Mouse (Mus musculus) MEL (cell line): ENCODE measurements around the gene Nectin4. TPM values are rescaled to one million over a fixed set of nuclear protein-coding genes. Genes with fewer than 3 reads are reported as not detected.

Experiments
- DNase-seq: peaks from one replicate; pipeline ENCODE4 v3.0.0; 2011; ENCODE audit warnings: low read depth, low spot score
- H3K27ac ChIP-seq: 2 replicates; pipeline ENCODE4 v1.5.1; 2012; ENCODE audit warnings: low read depth, mild to moderate bottlenecking, control low read depth, low read length, moderate library complexity; ENCODE audit not compliant: control insufficient read depth
- H3K27me3 ChIP-seq, 2 experiments: fragments of 150-350 bp in 1 of 2; sonication (generic) in 1 of 2; 2 replicates each; pipeline ENCODE4 v1.6.1; 2012; ENCODE audit warnings: low read length in 2 of 2, mild to moderate bottlenecking in 2 of 2, improper control_type of control experiment in 1 of 2, moderate library complexity in 1 of 2; ENCODE audit not compliant: insufficient read depth in 2 of 2, control insufficient read depth in 1 of 2
- H3K36me3 ChIP-seq, 2 experiments: 2 replicates each; pipeline ENCODE4 v1.6.1; 2012 to 2014; ENCODE audit warnings: low read length in 2 of 2, improper control_type of control experiment in 1 of 2, inconsistent platforms in 1 of 2, mild to moderate bottlenecking in 1 of 2; ENCODE audit not compliant: insufficient read depth in 2 of 2, control insufficient read depth in 1 of 2
- H3K4me1 ChIP-seq, 2 experiments: fragments of 150-350 bp in 1 of 2; sonication (generic) in 1 of 2; 2 replicates each; pipeline ENCODE4 v1.6.1; 2012; ENCODE audit warnings: low read length in 2 of 2, improper control_type of control experiment in 1 of 2, mild to moderate bottlenecking in 1 of 2; ENCODE audit not compliant: insufficient read depth in 2 of 2, control insufficient read depth in 1 of 2
- H3K4me3 ChIP-seq, 2 experiments: fragments of 150-350 bp in 1 of 2; sonication (generic) in 1 of 2; 2 replicates each; pipeline ENCODE4 v1.5.1; 2012; ENCODE audit warnings: low read depth in 2 of 2, low read length in 2 of 2, mild to moderate bottlenecking in 2 of 2, moderate library complexity in 2 of 2, control low read depth in 1 of 2, improper control_type of control experiment in 1 of 2; ENCODE audit not compliant: control insufficient read depth in 1 of 2, insufficient read depth in 1 of 2
- H3K79me2 ChIP-seq: 2 replicates; pipeline ENCODE4 v1.6.1; 2012; ENCODE audit warnings: mild to moderate bottlenecking, low read length, moderate library complexity; ENCODE audit not compliant: control insufficient read depth, poor library complexity, insufficient read depth
- H3K9ac ChIP-seq: 2 replicates; pipeline ENCODE4 v1.6.1; 2012; ENCODE audit warnings: low read depth, mild to moderate bottlenecking, control low read depth, low read length, moderate library complexity; ENCODE audit not compliant: control insufficient read depth, poor library complexity, severe bottlenecking
- H3K9me3 ChIP-seq: fragments of 150-350 bp; sonication (generic); replicated peaks from 2 replicates; pipeline ENCODE4 v1.6.1; 2012; ENCODE audit warnings: mild to moderate bottlenecking, low read length, improper control_type of control experiment, moderate library complexity; ENCODE audit not compliant: insufficient read depth
- CHD1 ChIP-seq: IDR thresholded peaks from 2 replicates; pipeline ENCODE4 v1.6.1; 2012; ENCODE audit warnings: low read depth, mild to moderate bottlenecking, inconsistent platforms, low read length, improper control_type of control experiment
- E2F4 ChIP-seq: IDR thresholded peaks from 2 replicates; pipeline ENCODE4 v1.6.1; 2011; ENCODE audit warnings: low read depth, low read length, improper control_type of control experiment, borderline replicate concordance
- EP300 ChIP-seq, 2 experiments: IDR thresholded peaks; 2 replicates each; pipeline ENCODE4 v1.6.1; 2011; ENCODE audit warnings: improper control_type of control experiment in 2 of 2, low read length in 2 of 2, low read depth in 1 of 2, mild to moderate bottlenecking in 1 of 2
- GABPA ChIP-seq: IDR thresholded peaks from 2 replicates; pipeline ENCODE4 v1.6.1; 2012; ENCODE audit warnings: low read depth, mild to moderate bottlenecking, inconsistent platforms, low read length, improper control_type of control experiment, moderate library complexity
- GATA1 ChIP-seq: IDR thresholded peaks from 2 replicates; pipeline ENCODE4 v1.6.1; 2011; ENCODE audit warnings: low read depth, low read length, improper control_type of control experiment
- JUND ChIP-seq: IDR thresholded peaks from 2 replicates; pipeline ENCODE4 v1.6.1; 2011; ENCODE audit warnings: low read depth, mild to moderate bottlenecking, improper control_type of control experiment, low read length
- KAT2A ChIP-seq: conservative IDR thresholded peaks from 2 replicates; pipeline ENCODE4 v1.6.1; 2012; ENCODE audit warnings: low read depth, low read length, improper control_type of control experiment, inconsistent platforms
- MAZ ChIP-seq: IDR thresholded peaks from 2 replicates; pipeline ENCODE4 v1.6.1; 2012; ENCODE audit warnings: low read depth, mild to moderate bottlenecking, inconsistent platforms, low read length, improper control_type of control experiment
- MEF2A ChIP-seq: IDR thresholded peaks from 2 replicates; pipeline ENCODE4 v1.6.1; 2014; ENCODE audit warnings: low read depth, mild to moderate bottlenecking, inconsistent platforms, low read length, improper control_type of control experiment; ENCODE audit not compliant: poor library complexity, insufficient replicate concordance, severe bottlenecking; ENCODE audit errors: extremely low read depth
- MXI1 ChIP-seq: IDR thresholded peaks from 2 replicates; pipeline ENCODE4 v1.6.1; 2011; ENCODE audit warnings: mild to moderate bottlenecking, low read depth, low read length, improper control_type of control experiment
- MYB ChIP-seq: IDR thresholded peaks from 2 replicates; pipeline ENCODE4 v1.6.1; 2011; ENCODE audit warnings: mild to moderate bottlenecking, low read depth, low read length, improper control_type of control experiment
- POLR2A ChIP-seq, 2 experiments: IDR thresholded peaks; 2 replicates each; pipeline ENCODE4 v1.6.1; 2011 to 2012; ENCODE audit warnings: low read length in 2 of 2, mild to moderate bottlenecking in 2 of 2, control low read depth in 1 of 2, improper control_type of control experiment in 1 of 2, low read depth in 1 of 2, moderate library complexity in 1 of 2; ENCODE audit not compliant: control insufficient read depth in 1 of 2, insufficient read depth in 1 of 2, poor library complexity in 1 of 2
- POLR2AphosphoS5 ChIP-seq: IDR thresholded peaks from 2 replicates; pipeline ENCODE4 v1.6.1; 2012; ENCODE audit warnings: low read depth, borderline replicate concordance, mild to moderate bottlenecking, inconsistent platforms, low read length, moderate library complexity, mixed read lengths
- SIN3A ChIP-seq: IDR thresholded peaks from 2 replicates; pipeline ENCODE4 v1.6.1; 2012; ENCODE audit warnings: low read length, improper control_type of control experiment, inconsistent platforms
- TAL1 ChIP-seq: IDR thresholded peaks from 2 replicates; pipeline ENCODE4 v1.6.1; 2012; ENCODE audit warnings: mild to moderate bottlenecking, inconsistent platforms, low read length, moderate library complexity, mixed read lengths
- UBTF ChIP-seq: IDR thresholded peaks from 2 replicates; pipeline ENCODE4 v1.6.1; 2012; ENCODE audit warnings: low read depth, mild to moderate bottlenecking, inconsistent platforms, low read length, improper control_type of control experiment, moderate library complexity, borderline replicate concordance; ENCODE audit not compliant: insufficient read depth
- ZC3H11A ChIP-seq: IDR thresholded peaks from 2 replicates; pipeline ENCODE4 v1.6.1; 2012; ENCODE audit warnings: low read depth, mild to moderate bottlenecking, inconsistent platforms, low read length, improper control_type of control experiment
- ZNF384 ChIP-seq: IDR thresholded peaks from 2 replicates; pipeline ENCODE4 v1.6.1; 2012; ENCODE audit warnings: low read depth, mild to moderate bottlenecking, inconsistent platforms, low read length, improper control_type of control experiment
- polyA plus RNA-seq, 2 experiments: library from polyadenylated mRNA; stranded (reverse) in 1 of 2; unstranded in 1 of 2; fragments of >175 nt in 1 of 2; fragments of >200 nt in 1 of 2; gene quantifications; 2 replicates each; pipeline versions ENCODE4 v1.2.1 to v1.2.4; 2012; ENCODE audit warnings: low replicate concordance in 2 of 2, low read depth in 1 of 2; ENCODE audit not compliant: insufficient read length in 2 of 2, insufficient read depth in 1 of 2, missing spikeins in 1 of 2
- total RNA-seq: library from RNA; depleted of rRNA; stranded (reverse); fragments of 300-350 nt; gene quantifications from 2 replicates; pipeline ENCODE4 v1.2.3, GENCODE M21; 2012

Gene Nectin4
- total and polyA plus RNA-seq, 3 experiments, result 0.04 to 0.15 TPM; not detected in 1

DNA sequence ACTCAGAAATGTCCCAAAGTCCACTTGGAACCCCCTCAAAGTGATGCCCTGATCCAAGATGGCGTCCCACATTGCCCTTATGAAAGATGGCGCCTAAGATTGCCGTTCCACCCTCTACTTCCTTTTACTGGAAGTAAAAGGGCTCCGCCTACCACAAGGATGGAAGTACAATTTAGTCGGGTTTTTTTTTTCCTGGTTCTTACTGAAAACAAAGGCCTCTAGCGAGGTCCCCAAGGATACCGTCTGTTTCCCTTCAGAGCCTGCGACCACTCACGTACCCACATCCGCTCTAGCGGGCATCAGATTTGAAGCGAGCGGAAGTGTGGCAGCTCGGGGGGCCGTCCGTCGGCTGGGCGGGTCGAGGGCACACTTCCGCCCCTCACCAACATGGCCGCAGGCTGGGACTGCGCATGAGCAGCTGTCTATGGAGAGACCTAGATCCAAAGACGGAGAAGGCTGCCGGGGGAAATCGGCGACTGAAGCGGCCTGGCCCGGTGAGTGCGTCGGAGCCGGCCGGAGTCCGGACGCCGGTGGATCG, 41.1 kb downstream of the Nectin4 start, which contains the start of gene Usf1 (continued):
- TF ChIP-seq POLR2AphosphoS5 (no peak), JUND (no peak)
- TF ChIP-seq, all 39 proteins: peak for 13

DNA sequence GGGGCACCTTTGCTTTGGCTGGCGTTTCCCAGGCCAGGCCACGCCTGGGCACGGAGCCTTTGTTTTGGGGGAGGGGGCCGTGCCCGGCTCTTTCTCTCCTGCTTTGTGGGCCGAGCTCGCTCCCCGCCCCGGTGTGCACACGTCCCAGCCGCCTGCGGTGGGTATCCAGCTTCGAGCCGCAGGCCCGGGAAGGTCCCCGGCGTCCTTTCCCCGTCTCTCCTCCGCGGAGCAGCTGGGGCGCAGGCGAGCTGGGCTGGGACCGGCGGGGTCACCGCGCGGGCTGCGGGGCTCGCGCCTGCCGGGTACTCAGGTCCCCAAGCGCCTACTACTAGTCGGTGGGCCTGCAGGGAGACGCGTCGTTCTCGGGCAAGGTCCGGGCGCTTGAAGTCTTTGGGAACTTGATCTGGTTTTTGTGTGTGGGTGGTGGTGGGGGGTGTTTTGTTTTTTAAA, 41.6 kb downstream of the Nectin4 start:
- H3K27ac ChIP-seq, result peak overlapping the region; percentile 72
- DNase-seq, result no peak
- no peaks in the 10 kb centered on the region for H3K9me3 ChIP-seq
- TF ChIP-seq MYB, result no peak
- TF ChIP-seq CHD1, result peak; percentile 70; the same call in 1 of the 2 replicates
- TF ChIP-seq ZC3H11A, result no peak
- no peak for TF ChIP-seq POLR2A (IDR thresholded peaks at IDR 0.05; ENCODE audit: control insufficient read depth in 1 of 2, insufficient read depth in 1 of 2, low read depth in 1 of 2, low read length in 2 of 2, poor library complexity in 1 of 2)
- no peak for TF ChIP-seq KAT2A
- 0 out of 2 replicates have a peak, but pooled peaks have one; percentile 1 for TF ChIP-seq SIN3A
- peak; percentile 41; the same call in 1 of the 2 replicates for TF ChIP-seq MXI1
- no peak for TF ChIP-seq MEF2A
- no peak for TF ChIP-seq GATA1
- no peak for TF ChIP-seq UBTF
- no peak for TF ChIP-seq ZNF384
- TF ChIP-seq GABPA, result no peak
- TF ChIP-seq EP300 (IDR thresholded peaks at IDR 0.05; ENCODE audit: low read depth in 1 of 2, low read length in 2 of 2), result no peak
- no peak for TF ChIP-seq POLR2AphosphoS5
- TF ChIP-seq TAL1, result no peak
- TF ChIP-seq E2F4, result no peak
- 0 out of 2 replicates have a peak, but pooled peaks have one; percentile 10 for TF ChIP-seq MAZ
- H3K79me2 ChIP-seq, result peaks cover 30% of the 10 kb centered on the region
- H3K27me3 ChIP-seq, result no peaks in the 10 kb centered on the region
- peak overlapping the region; percentile 66 to 95 for H3K4me3 ChIP-seq
- peak overlapping the region; percentile 90 for H3K9ac ChIP-seq
- peaks cover 0 to 12% of the 10 kb centered on the region in 2 experiments; a peak in 3 of 4 replicates for H3K36me3 ChIP-seq
- H3K4me1 ChIP-seq, result 0 out of 4 replicates have a peak, but pooled peaks cover 0 to 6% of the 10 kb centered on the region in 2 experiments
